Mouse (Mus musculus) bone marrow macrophage, adult 2 months (primary cell): ENCODE data around the gene Usp10. TPM values are rescaled to one million over a fixed set of nuclear protein-coding genes. Genes with fewer than 3 reads are reported as not detected.
A peak's percentile ranks its signal among the peaks of the same experiment; 100 is the strongest.

ENCODE experiments used
- H3K27ac ChIP-seq: 2 replicates; pipeline ENCODE4 v1.5.1; 2012; ENCODE audit warnings: low read depth, low read length; ENCODE audit not compliant: insufficient read depth
- H3K4me1 ChIP-seq: 2 replicates; pipeline ENCODE4 v1.6.1; 2012; ENCODE audit warnings: low read length; ENCODE audit not compliant: control insufficient read depth, insufficient read depth
- H3K4me3 ChIP-seq: 2 replicates; pipeline ENCODE4 v1.5.1; 2012; ENCODE audit warnings: mild to moderate bottlenecking, low read length, moderate library complexity; ENCODE audit not compliant: insufficient read depth
- CTCF ChIP-seq: IDR thresholded peaks from 2 replicates; pipeline ENCODE4 v1.5.1; 2012; ENCODE audit warnings: low read depth, mild to moderate bottlenecking, low read length, moderate library complexity
- POLR2A ChIP-seq: IDR thresholded peaks from 2 replicates; pipeline ENCODE4 v1.6.1; 2012; ENCODE audit warnings: mild to moderate bottlenecking, low read depth, low read length, borderline replicate concordance
- polyA plus RNA-seq: library from polyadenylated mRNA; stranded (reverse); fragments of >200 nt; gene quantifications from 2 replicates; pipeline ENCODE4 v1.2.4, GENCODE M21; 2012; ENCODE audit not compliant: missing spikeins, insufficient read depth, insufficient read length

Usp10 gene
- polyA plus RNA-seq, 1 experiment = 19.2 TPM

GRCm38 (mm10) chr8:119913181-119913580, 3.0 kb downstream of the Usp10 start:
- peaks cover 37% of the 10 kb centered on the region for H3K4me1 ChIP-seq
- no peak overlapping the region for H3K4me3 ChIP-seq
- no peak overlapping the region for H3K27ac ChIP-seq

GRCm38 (mm10) chr8:119914161-119914560, 4.0 kb downstream of the Usp10 start:
- Histone ChIP-seq H3K4me3 (no peak overlapping the region), H3K27ac (no peak overlapping the region), H3K4me1 (peaks cover 37% of the 10 kb centered on the region)
- TF ChIP-seq CTCF (no peak), POLR2A (no peak)

More at GRCm38 (mm10) chr8:119913181-119913580, 3.0 kb downstream of the Usp10 start:
- TF ChIP-seq CTCF = no peak
- TF ChIP-seq POLR2A = no peak

GRCm38 (mm10) chr8:119915298-119915697, 5.1 kb downstream of the Usp10 start:
- peaks cover 33% of the 10 kb centered on the region for H3K4me1 ChIP-seq
- TF ChIP-seq CTCF = no peak
- no peak for TF ChIP-seq POLR2A
- no peak overlapping the region for H3K4me3 ChIP-seq
- no peak overlapping the region for H3K27ac ChIP-seq

GRCm38 (mm10) chr8:119916237-119916892, 6.2 kb downstream of the Usp10 start:
- Histone ChIP-seq H3K4me1 (peaks cover 36% of the 10 kb centered on the region), H3K27ac (no peak overlapping the region), H3K4me3 (no peak overlapping the region)
- TF ChIP-seq POLR2A = no peak
- no peak for TF ChIP-seq CTCF

- Histone ChIP-seq H3K27ac (no peak overlapping the region), H3K4me1 (peaks cover 39% of the 10 kb centered on the region), H3K4me3 (no peak overlapping the region)
- TF ChIP-seq CTCF (no peak), POLR2A (no peak)
Measured at GRCm38 (mm10) chr8:119917415-119917814, 7.3 kb downstream of the Usp10 start.

GRCm38 (mm10) chr8:119918155-119918567, 8.0 kb downstream of the Usp10 start:
- TF ChIP-seq CTCF (no peak), POLR2A (no peak)
- no peak overlapping the region for H3K4me3 ChIP-seq
- H3K4me1 ChIP-seq = peaks cover 35% of the 10 kb centered on the region
- H3K27ac ChIP-seq = no peak overlapping the region

GRCm38 (mm10) chr8:119923259-119923658, 13.1 kb downstream of the Usp10 start:
- Histone ChIP-seq H3K4me3 (no peak overlapping the region), H3K27ac (no peak overlapping the region), H3K4me1 (peaks cover 27% of the 10 kb centered on the region)
- no peak for TF ChIP-seq POLR2A
- TF ChIP-seq CTCF = no peak

GRCm38 (mm10) chr8:119925428-119925827, 15.3 kb downstream of the Usp10 start:
- H3K4me1 ChIP-seq = peaks cover 33% of the 10 kb centered on the region
- no peak overlapping the region for H3K27ac ChIP-seq
- H3K4me3 ChIP-seq = no peak overlapping the region
- TF ChIP-seq POLR2A (no peak), CTCF (no peak)

GRCm38 (mm10) chr8:119926474-119926873, 16.3 kb downstream of the Usp10 start:
- no peak overlapping the region for H3K27ac ChIP-seq
- H3K4me1 ChIP-seq = peaks cover 35% of the 10 kb centered on the region

GRCm38 (mm10) chr8:119927422-119928092, 17.4 kb downstream of the Usp10 start:
- Histone ChIP-seq H3K27ac (no peak overlapping the region), H3K4me1 (peaks cover 28% of the 10 kb centered on the region), H3K4me3 (no peak overlapping the region)
- TF ChIP-seq CTCF (peak; percentile 42), POLR2A (no peak)

More at GRCm38 (mm10) chr8:119926474-119926873, 16.3 kb downstream of the Usp10 start:
- TF ChIP-seq POLR2A = no peak
- peak; percentile 36; the same call in 1 of the 2 replicates for TF ChIP-seq CTCF
- H3K4me3 ChIP-seq = no peak overlapping the region
